Mouse (Mus musculus): Measurements from ENCODE around the gene Gpn2. TPM values are rescaled to one million over a fixed set of nuclear protein-coding genes. Genes with fewer than 3 reads are reported as not detected.

Gpn2 gene
- polyA plus RNA-seq, 1 experiment from 2014 or later = 25.9 TPM

DNA sequence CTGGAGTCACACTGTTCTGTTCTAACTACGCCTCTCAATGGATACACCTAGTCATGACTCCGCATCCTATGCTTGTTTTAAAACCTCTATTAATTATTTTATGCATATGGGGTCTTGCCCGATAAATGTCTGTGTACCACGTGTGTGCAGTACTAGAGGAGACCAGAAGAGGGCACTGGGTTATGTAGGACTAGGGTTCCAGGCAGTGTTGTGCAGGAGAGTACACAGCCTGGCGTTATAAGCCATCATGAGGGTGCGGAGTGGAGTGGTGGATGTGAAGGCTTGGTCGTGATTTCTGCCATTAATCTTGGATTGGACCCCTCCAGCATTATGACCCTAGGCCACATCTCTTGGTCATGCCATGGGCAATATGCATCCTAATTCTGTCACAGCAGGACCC is 28.3 kb downstream of the Gpn2 start:
- Histone ChIP-seq H3K9me3 (ENCODE audit: control insufficient read depth, low read length) (no peaks in the 10 kb centered on the region), H3K4me2 (replicated peaks; ENCODE audit: low read depth, low read length) (no peak overlapping the region), H3K27ac (ENCODE audit: low read depth, low read length) (no peak overlapping the region), H3K36me3 (ENCODE audit: control insufficient read depth, insufficient read depth, low read length) (peaks cover 5% of the 10 kb centered on the region), H3K27me3 (ENCODE audit: control insufficient read depth, insufficient read depth, low read length) (no peaks in the 10 kb centered on the region), H3K4me1 (replicated peaks; ENCODE audit: control insufficient read depth, insufficient read depth, low read length) (no peaks in the 10 kb centered on the region), H3K9ac (ENCODE audit: low read depth, low read length) (no peak overlapping the region), H3K4me3 (ENCODE audit: low read depth, low read length) (no peak overlapping the region)
- 97% methylated on average over 7 of the region's 7 CpGs for WGBS
- ATAC-seq (ENCODE audit: low FRiP score) = no peak
- DNase-seq (ENCODE audit: low spot score) = no peak

- H3K27me3 ChIP-seq (ENCODE audit: control insufficient read depth, insufficient read depth, low read length) = no peaks in the 10 kb centered on the region
- WGBS = 93% methylated on average over 8 of the region's 8 CpGs
- no peaks in the 10 kb centered on the region for H3K9me3 ChIP-seq (ENCODE audit: control insufficient read depth, low read length)
- no peak overlapping the region for H3K4me3 ChIP-seq (ENCODE audit: low read depth, low read length)
- H3K27ac ChIP-seq (ENCODE audit: low read depth, low read length) = no peak overlapping the region
- H3K4me1 ChIP-seq (replicated peaks; ENCODE audit: control insufficient read depth, insufficient read depth, low read length) = no peaks in the 10 kb centered on the region
- DNase-seq (ENCODE audit: low spot score) (no peak), ATAC-seq (ENCODE audit: low FRiP score) (no peak)
- H3K4me2 ChIP-seq (replicated peaks; ENCODE audit: low read depth, low read length) = no peak overlapping the region
- peaks cover 5% of the 10 kb centered on the region for H3K36me3 ChIP-seq (ENCODE audit: control insufficient read depth, insufficient read depth, low read length)
- no peak overlapping the region for H3K9ac ChIP-seq (ENCODE audit: low read depth, low read length)
Measured at GRCm38 (mm10) chr4:133613026-133613425, 28.9 kb downstream of the Gpn2 start.

DNA sequence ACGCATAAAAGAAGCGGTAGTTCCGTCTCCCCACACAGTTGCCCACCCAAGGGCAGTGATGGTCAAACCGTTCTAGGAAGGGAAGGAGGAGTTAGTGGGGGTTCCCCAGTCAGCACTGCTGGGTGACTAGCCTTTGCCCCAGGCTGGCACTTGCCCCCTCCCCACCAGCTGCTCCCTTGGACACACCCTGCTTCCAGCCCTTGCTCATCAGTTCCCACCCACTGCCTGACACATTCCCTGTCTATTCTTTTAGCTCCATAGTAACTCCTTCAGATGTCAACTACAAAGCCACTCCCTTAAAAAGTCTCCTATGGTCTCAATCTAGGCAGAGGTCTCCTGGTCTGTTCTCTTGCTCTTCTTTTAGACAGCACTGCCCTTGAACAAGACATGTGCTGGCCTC is 29.7 kb downstream of the Gpn2 start:
- Histone ChIP-seq H3K9ac (ENCODE audit: low read depth, low read length) (no peak overlapping the region), H3K27ac (ENCODE audit: low read depth, low read length) (no peak overlapping the region), H3K4me1 (replicated peaks; ENCODE audit: control insufficient read depth, insufficient read depth, low read length) (no peaks in the 10 kb centered on the region), H3K4me2 (replicated peaks; ENCODE audit: low read depth, low read length) (no peak overlapping the region), H3K36me3 (ENCODE audit: control insufficient read depth, insufficient read depth, low read length) (peaks cover 5% of the 10 kb centered on the region), H3K4me3 (ENCODE audit: low read depth, low read length) (no peak overlapping the region), H3K27me3 (ENCODE audit: control insufficient read depth, insufficient read depth, low read length) (no peaks in the 10 kb centered on the region), H3K9me3 (ENCODE audit: control insufficient read depth, low read length) (no peaks in the 10 kb centered on the region)
- no peak for DNase-seq (ENCODE audit: low spot score)
- no peak for ATAC-seq (ENCODE audit: low FRiP score)
- 90% methylated on average over 4 of the region's 4 CpGs for WGBS

DNA sequence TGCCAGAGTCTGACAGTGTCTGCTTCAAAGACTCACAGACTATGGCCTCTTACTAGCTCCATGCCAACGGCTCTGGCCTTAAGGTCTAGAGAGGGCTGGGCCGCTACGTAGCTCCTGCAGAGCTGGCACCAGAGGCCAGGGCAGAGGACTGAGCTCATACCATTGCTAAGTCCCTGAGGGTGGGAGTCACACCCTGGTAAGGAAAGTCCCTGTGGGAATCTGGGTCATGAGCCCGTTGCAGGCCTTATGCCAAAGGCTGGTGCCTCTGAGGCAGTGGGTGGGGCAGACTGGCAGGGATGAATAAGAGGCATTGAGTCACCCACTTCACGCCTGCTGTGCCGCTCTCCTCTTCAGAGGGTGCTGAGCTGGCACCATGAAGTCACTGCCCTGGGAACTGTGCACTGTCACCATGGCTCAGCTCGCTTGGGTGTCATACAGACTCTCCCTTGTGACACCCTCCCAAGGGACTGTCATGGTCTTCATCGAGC is 30.2 kb downstream of the Gpn2 start:
- DNase-seq (ENCODE audit: low spot score) = no peak
- H3K4me1 ChIP-seq (replicated peaks; ENCODE audit: control insufficient read depth, insufficient read depth, low read length) = no peaks in the 10 kb centered on the region
- no peaks in the 10 kb centered on the region for H3K27me3 ChIP-seq (ENCODE audit: control insufficient read depth, insufficient read depth, low read length)
- WGBS = 90% methylated on average over 8 of the region's 8 CpGs
- H3K36me3 ChIP-seq (ENCODE audit: control insufficient read depth, insufficient read depth, low read length) = peaks cover 5% of the 10 kb centered on the region
- no peaks in the 10 kb centered on the region for H3K9me3 ChIP-seq (ENCODE audit: control insufficient read depth, low read length)
- H3K9ac ChIP-seq (ENCODE audit: low read depth, low read length) = no peak overlapping the region
- H3K4me3 ChIP-seq (ENCODE audit: low read depth, low read length) = no peak overlapping the region
- no peak for ATAC-seq (ENCODE audit: low FRiP score)
- H3K27ac ChIP-seq (ENCODE audit: low read depth, low read length) = no peak overlapping the region
- H3K4me2 ChIP-seq (replicated peaks; ENCODE audit: low read depth, low read length) = no peak overlapping the region

DNA sequence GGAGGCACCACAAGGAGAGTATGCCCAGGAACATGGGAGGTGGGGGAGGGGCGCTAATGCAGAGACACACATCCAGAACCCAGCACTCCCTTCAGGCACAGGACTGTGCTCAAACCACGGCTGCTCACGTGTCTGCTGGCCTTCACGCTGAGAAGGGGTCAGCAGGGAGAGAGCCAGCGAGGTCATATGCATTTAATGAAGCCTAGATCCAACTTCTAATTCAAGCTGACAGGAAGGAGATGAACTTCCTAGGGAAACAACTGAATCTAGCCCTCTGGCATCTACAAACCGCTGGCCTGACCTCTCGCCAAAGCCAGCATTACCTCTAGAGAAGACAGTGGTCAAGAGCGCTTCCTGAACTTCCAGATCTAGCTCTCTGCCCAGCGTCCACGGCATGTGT is 31.3 kb downstream of the Gpn2 start:
- WGBS = 78% methylated on average over 10 of the region's 10 CpGs

DNA sequence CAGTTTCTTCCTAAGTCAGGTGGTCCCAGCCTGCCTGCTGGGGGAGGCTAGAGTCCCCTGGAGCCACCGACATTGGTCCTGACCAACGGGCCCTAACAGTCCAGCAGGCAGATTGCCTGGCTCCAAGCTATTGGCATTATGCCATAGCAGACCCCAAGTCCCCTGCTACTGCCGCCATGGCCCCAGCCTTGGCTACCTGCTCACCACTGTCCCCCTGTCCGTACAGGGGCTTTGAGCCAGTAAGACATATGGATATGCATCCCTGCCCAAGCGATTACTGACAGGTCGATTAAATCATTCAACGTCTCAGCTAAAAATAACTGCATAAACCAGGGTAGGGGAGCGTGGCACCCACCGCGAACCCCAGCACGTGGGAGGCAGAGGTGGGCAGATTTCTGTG is 33.8 kb downstream of the Gpn2 start:
- ATAC-seq (ENCODE audit: low FRiP score) (no peak), DNase-seq (ENCODE audit: low spot score) (no peak)
- H3K4me3 ChIP-seq (ENCODE audit: low read depth, low read length) = no peak overlapping the region
- H3K9ac ChIP-seq (ENCODE audit: low read depth, low read length) = no peak overlapping the region
- WGBS = 95% methylated on average over 11 of the region's 11 CpGs
- H3K36me3 ChIP-seq (ENCODE audit: control insufficient read depth, insufficient read depth, low read length) = no peaks in the 10 kb centered on the region; the same call in 1 of the 2 replicates
- no peak overlapping the region for H3K4me2 ChIP-seq (replicated peaks; ENCODE audit: low read depth, low read length)
- H3K27me3 ChIP-seq (ENCODE audit: control insufficient read depth, insufficient read depth, low read length) = no peaks in the 10 kb centered on the region
- H3K9me3 ChIP-seq (ENCODE audit: control insufficient read depth, low read length) = no peaks in the 10 kb centered on the region
- H3K27ac ChIP-seq (ENCODE audit: low read depth, low read length) = no peak overlapping the region
- H3K4me1 ChIP-seq (replicated peaks; ENCODE audit: control insufficient read depth, insufficient read depth, low read length) = no peaks in the 10 kb centered on the region

More for the DNA sequence above, 31.3 kb downstream of the Gpn2 start:
- no peak overlapping the region for H3K27ac ChIP-seq (ENCODE audit: low read depth, low read length)
- H3K9me3 ChIP-seq (ENCODE audit: control insufficient read depth, low read length) = no peaks in the 10 kb centered on the region
- H3K4me2 ChIP-seq (replicated peaks; ENCODE audit: low read depth, low read length) = no peak overlapping the region
- peaks cover 5% of the 10 kb centered on the region for H3K36me3 ChIP-seq (ENCODE audit: control insufficient read depth, insufficient read depth, low read length)
- ATAC-seq (ENCODE audit: low FRiP score) (no peak), DNase-seq (ENCODE audit: low spot score) (no peak)
- H3K4me1 ChIP-seq (replicated peaks; ENCODE audit: control insufficient read depth, insufficient read depth, low read length) = no peaks in the 10 kb centered on the region
- no peak overlapping the region for H3K9ac ChIP-seq (ENCODE audit: low read depth, low read length)
- no peak overlapping the region for H3K4me3 ChIP-seq (ENCODE audit: low read depth, low read length)
- no peaks in the 10 kb centered on the region for H3K27me3 ChIP-seq (ENCODE audit: control insufficient read depth, insufficient read depth, low read length)

DNA sequence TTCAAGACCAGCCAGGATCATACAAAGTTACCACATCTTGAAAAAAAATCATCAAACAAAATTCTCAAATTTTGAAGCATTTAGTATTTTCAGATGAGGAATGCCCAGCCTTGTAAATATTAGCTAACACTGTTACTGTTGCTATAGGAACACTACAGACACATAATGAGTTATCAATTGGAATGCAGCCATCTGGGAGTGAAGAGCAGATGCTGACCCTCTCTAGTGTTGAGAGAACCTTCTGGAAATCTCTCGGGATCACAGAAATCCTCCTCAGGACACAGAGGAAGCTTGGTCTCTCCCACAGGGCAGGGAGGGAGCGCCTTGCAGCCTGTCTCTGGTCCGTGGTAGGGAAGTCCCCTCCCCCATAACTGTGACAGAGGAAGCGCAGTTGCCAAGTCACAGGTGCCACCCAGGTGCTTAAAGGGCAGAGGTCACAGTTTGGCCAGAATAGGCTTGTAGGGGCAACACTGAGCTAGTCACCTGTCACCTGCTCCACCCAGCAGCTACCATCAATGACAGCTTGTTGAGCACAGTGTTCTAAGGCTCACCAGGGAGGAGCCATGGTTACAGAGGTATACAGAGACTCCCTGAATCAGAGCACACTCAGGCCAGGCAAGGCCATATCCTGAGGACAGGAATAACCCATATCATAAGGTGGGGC is 35.4 kb downstream of the Gpn2 start:
- Histone ChIP-seq H3K4me2 (replicated peaks; ENCODE audit: low read depth, low read length) (no peak overlapping the region), H3K4me3 (ENCODE audit: low read depth, low read length) (no peak overlapping the region), H3K4me1 (replicated peaks; ENCODE audit: control insufficient read depth, insufficient read depth, low read length) (no peaks in the 10 kb centered on the region), H3K36me3 (ENCODE audit: control insufficient read depth, insufficient read depth, low read length) (no peaks in the 10 kb centered on the region), H3K9me3 (ENCODE audit: control insufficient read depth, low read length) (no peaks in the 10 kb centered on the region), H3K9ac (ENCODE audit: low read depth, low read length) (no peak overlapping the region), H3K27me3 (ENCODE audit: control insufficient read depth, insufficient read depth, low read length) (no peaks in the 10 kb centered on the region), H3K27ac (ENCODE audit: low read depth, low read length) (no peak overlapping the region)
- no peak for ATAC-seq (ENCODE audit: low FRiP score)
- no peak for DNase-seq (ENCODE audit: low spot score)
- WGBS = 77% methylated on average over 4 of the region's 4 CpGs

DNA sequence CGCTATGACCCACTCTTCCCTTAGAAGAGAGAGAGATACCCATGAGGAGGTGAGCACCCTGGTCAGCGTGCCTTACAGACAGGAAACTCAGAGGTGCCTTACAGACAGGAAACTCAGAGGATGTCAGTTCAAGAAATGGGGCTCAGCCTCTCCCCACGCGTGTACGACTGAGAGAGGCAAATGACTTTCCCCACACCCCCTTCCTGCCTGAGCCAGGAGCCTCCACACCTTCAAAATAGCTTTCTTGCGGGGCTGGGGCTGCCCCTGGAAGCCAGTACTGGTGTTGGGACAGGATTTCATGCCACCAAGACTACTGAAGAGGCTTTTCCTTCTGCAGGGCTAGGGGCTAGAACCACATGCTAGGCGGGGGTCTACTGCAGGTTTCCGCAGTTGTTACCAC is 36.5 kb downstream of the Gpn2 start:
- Histone ChIP-seq H3K27ac (ENCODE audit: low read depth, low read length) (no peak overlapping the region), H3K4me2 (replicated peaks; ENCODE audit: low read depth, low read length) (no peak overlapping the region), H3K4me1 (replicated peaks; ENCODE audit: control insufficient read depth, insufficient read depth, low read length) (no peaks in the 10 kb centered on the region), H3K36me3 (ENCODE audit: control insufficient read depth, insufficient read depth, low read length) (no peaks in the 10 kb centered on the region), H3K9ac (ENCODE audit: low read depth, low read length) (no peak overlapping the region), H3K9me3 (ENCODE audit: control insufficient read depth, low read length) (no peaks in the 10 kb centered on the region), H3K27me3 (ENCODE audit: control insufficient read depth, insufficient read depth, low read length) (no peaks in the 10 kb centered on the region), H3K4me3 (ENCODE audit: low read depth, low read length) (no peak overlapping the region)
- DNase-seq (ENCODE audit: low spot score) (no peak), ATAC-seq (ENCODE audit: low FRiP score) (no peak)
- 88% methylated on average over 8 of the region's 8 CpGs for WGBS

- no peak for DNase-seq (ENCODE audit: low spot score)
- no peaks in the 10 kb centered on the region for H3K36me3 ChIP-seq (ENCODE audit: control insufficient read depth, insufficient read depth, low read length)
- H3K4me3 ChIP-seq (ENCODE audit: low read depth, low read length) = no peak overlapping the region
- no peak for ATAC-seq (ENCODE audit: low FRiP score)
- no peaks in the 10 kb centered on the region for H3K27me3 ChIP-seq (ENCODE audit: control insufficient read depth, insufficient read depth, low read length)
- H3K9ac ChIP-seq (ENCODE audit: low read depth, low read length) = no peak overlapping the region
- no peak overlapping the region for H3K4me2 ChIP-seq (replicated peaks; ENCODE audit: low read depth, low read length)
- H3K4me1 ChIP-seq (replicated peaks; ENCODE audit: control insufficient read depth, insufficient read depth, low read length) = no peaks in the 10 kb centered on the region
- H3K9me3 ChIP-seq (ENCODE audit: control insufficient read depth, low read length) = no peaks in the 10 kb centered on the region
- 79% methylated on average over 11 of the region's 11 CpGs for WGBS
- H3K27ac ChIP-seq (ENCODE audit: low read depth, low read length) = no peak overlapping the region
Measured at GRCm38 (mm10) chr4:133622161-133622695, 38.1 kb downstream of the Gpn2 start.

All from hindbrain, embryonic 11.5 days (tissue).